Mouse (Mus musculus): ENCODE results near the gene Ggcx.

Gene Ggcx

DNA sequence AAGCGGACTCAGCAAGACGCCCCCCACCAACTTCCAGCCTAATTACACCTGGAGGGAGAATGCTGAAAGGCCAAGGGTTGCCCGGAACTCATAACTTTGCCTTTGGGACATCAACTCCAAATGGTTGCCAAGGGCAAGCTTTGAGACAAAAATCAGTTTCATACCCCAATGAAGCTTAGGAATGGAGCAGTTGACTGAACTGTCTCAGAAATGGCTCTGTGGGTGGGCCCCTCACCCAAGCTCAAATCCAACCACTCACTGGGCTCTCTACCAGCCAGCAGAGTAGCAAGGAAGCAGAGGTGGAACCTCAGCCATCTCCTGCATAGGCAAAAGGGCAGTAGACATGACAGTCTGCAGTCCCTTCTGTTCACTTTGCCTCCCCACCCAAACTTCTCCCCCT lies 26.3 kb upstream of the Ggcx start:
- in situ Hi-C loops (cut with MseI, MboI) = no loop called here

DNA sequence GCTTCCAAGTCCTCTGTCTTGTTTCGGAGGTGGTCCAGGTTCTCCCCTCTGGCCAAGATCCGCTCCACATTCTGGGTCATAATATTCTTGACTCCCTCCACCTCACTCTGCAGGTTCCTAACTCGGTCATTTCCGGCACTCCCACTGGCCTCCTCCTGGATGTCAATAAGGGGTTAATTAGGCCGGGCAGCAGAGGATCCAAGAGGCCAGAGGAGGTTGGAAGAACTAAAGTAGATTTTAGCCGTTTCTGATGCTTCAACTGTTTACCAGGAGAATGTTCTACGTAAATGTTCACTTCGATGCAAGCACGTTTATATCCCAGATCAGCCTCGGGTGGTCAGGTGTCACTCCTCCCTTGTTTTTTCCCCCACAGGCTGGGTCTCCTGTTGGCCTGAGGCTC lies 25.8 kb upstream of the Ggcx start:
- in situ Hi-C loops (cut with MseI, MboI) = no loop called here

DNA sequence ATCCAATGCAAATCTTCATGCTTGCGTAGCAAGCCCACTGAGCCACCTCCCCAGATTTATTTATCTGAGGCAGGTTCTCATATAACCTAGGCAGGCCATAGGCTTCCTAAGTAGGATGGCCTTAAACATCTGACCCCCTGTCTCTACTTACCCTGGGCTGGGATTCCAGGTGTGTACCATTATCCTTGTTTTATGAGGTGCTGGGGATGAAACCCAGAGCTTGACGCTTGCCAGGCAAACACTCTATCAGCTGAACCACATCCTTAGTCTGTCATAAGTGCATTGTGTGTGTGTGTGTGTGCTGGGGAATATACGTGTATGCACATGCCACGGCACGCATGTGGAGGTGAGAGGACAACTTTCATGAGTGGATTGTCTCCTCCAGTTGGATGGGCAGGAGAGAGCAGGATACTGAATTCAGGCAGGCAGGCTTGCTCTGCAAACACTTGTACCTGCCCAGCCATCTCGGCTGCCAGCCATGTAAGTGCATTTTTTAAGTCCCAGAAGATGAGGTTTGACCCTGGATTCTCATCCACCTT lies 25.2 kb upstream of the Ggcx start:
- in situ Hi-C loops (cut with MseI, MboI) = no loop called here

DNA sequence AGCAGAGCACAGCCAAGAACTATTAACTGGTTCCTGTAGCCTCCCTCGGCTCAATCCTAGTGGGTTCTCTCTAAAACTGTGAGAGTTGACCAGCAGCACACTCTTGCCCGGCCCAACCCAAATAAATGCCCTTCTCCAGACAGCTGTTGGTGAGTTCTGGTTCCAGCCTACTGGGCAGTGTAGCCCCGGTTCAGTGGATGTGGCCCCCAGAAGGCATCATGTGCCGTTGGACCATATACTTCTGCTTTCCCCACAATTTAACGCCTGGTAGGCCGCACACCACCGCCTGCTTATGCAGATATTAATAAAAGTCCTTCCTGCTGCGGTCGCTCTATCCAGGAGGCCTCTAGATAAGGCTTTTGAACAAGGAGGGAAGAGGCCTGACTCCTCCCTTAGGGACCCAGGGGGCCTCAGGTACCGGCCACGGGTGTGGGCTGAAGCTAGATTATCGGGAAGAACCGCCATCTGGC lies 24.6 kb upstream of the Ggcx start:
- in situ Hi-C loops (cut with MseI, MboI) = no loop called here

GRCm38 (mm10) chr6:72389941-72390771 lies 24.0 kb upstream of the Ggcx start, which contains the start of gene Vamp8:
Gene Vamp8 (minus strand): TSS chr6:72390703.
- in situ Hi-C loops (cut with MseI, MboI) = no loop called here

GRCm38 (mm10) chr6:72390795-72391521 lies 23.1 kb upstream of the Ggcx start:
- in situ Hi-C loops (cut with MseI, MboI) = no loop called here

- in situ Hi-C loops (cut with MseI, MboI) = no loop called here
Observed at GRCm38 (mm10) chr6:72392341-72392740, 21.8 kb upstream of the Ggcx start.

DNA sequence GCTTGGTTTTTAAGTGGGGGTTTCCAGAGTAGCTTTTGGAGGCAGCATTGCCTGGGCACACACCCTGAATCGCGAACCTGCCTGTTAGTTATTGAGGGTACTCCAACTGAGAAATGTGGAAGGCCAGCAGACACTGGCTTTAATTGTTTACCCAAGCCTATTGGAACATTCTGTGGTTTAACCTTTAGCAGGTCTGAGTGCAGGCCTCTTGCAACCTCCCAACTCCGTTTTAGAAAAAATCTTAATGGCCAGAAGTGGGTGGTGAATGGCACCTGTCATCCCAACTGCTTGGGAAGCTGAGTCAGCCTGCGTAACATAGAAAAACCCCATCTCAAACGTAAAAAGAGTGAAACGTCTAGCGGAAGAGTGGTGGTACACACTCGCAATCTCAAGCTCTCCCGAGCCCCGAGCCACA lies 17.3 kb upstream of the Ggcx start:
- in situ Hi-C loops (cut with MseI, MboI) = no loop called here

- in situ Hi-C loops (cut with MseI, MboI) = no loop called here
Observed at GRCm38 (mm10) chr6:72399967-72400366, 14.1 kb upstream of the Ggcx start.

- in situ Hi-C loops (cut with MseI, MboI) = no loop called here
Observed at GRCm38 (mm10) chr6:72401875-72402274, 12.2 kb upstream of the Ggcx start.

DNA sequence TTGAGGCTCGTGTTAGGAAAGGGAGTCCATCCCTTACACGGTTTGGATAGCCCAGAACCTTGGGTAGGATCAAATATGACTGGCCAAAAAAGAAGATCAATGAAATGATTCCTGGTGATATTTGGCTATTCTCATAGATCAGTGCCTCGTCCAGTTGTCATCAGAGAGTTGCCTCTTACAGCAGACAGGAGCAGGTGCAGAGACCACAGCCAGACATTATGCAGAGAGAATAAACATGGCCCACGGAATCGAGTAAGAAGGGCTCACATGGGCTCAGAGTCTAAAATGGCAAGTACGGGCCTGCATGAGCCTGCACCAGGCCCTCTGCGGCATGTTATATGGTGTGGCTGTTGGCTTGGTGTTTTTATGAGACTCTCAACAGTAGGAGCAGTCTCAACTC lies 8.8 kb upstream of the Ggcx start:
- in situ Hi-C loops (cut with MseI, MboI) = no loop called here

GRCm38 (mm10) chr6:72407119-72407518 lies 7.0 kb upstream of the Ggcx start:
- in situ Hi-C loops (cut with MseI, MboI) = no loop called here

GRCm38 (mm10) chr6:72409567-72409966 lies 4.5 kb upstream of the Ggcx start:
- in situ Hi-C loops (cut with MseI, MboI) = no loop called here

- in situ Hi-C loops (cut with MseI, MboI) = no loop called here
Observed at GRCm38 (mm10) chr6:72410003-72410402, 4.1 kb upstream of the Ggcx start.

- in situ Hi-C loops (cut with MseI, MboI) = no loop called here
Observed at GRCm38 (mm10) chr6:72410518-72410917, 3.6 kb upstream of the Ggcx start.

- in situ Hi-C loops (cut with MseI, MboI) = no loop called here
Observed at GRCm38 (mm10) chr6:72415181-72415580, 1.1 kb downstream of the Ggcx start.

- in situ Hi-C loops (cut with MseI, MboI) = no loop called here
Observed at GRCm38 (mm10) chr6:72415964-72416772, 2.1 kb downstream of the Ggcx start.

GRCm38 (mm10) chr6:72418279-72418678 lies 4.2 kb downstream of the Ggcx start:
- in situ Hi-C loops (cut with MseI, MboI) = no loop called here

- in situ Hi-C loops (cut with MseI, MboI) = no loop called here
Observed at GRCm38 (mm10) chr6:72419806-72420205, 5.7 kb downstream of the Ggcx start.

- in situ Hi-C loops (cut with MseI, MboI) = no loop called here
Observed at GRCm38 (mm10) chr6:72420901-72421300, 6.8 kb downstream of the Ggcx start.

- in situ Hi-C loops (cut with MseI, MboI) = loop anchor here (5.0 kb wide), 1 partner anchor 112 kb away; no protein-coding TSS in a partner anchor
Observed at GRCm38 (mm10) chr6:72425646-72426045, 11.5 kb downstream of the Ggcx start.

DNA sequence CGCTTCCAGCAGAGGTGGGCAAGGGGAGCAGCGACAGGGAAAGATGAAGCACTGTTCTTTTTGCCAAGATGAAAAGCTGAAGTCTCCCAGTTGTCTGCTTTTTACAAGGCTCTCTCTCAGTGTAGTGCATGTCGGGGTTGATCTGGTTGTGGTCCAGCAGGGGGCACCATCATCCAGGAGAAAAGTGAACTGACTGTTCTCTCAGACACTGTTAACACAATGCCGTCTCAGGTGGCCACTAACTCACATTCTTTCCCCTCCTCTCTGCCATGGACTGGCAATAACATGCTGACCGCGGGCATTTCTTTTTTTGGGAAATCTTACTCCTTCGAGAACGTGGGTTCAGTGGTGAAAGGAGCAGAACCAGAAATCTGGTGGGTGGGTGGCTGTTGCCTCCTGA lies 13.9 kb downstream of the Ggcx start:
- in situ Hi-C loops (cut with MseI, MboI) = loop anchor here (5.0 kb wide), 1 partner anchor 109 kb away; no protein-coding TSS in a partner anchor
